Mouse (Mus musculus) ES-E14 (cell line): Measurements from ENCODE around the gene Ddr1.

Experiments used
- CHD2 ChIP-seq: IDR thresholded peaks from 2 replicates; pipeline ENCODE4 v1.6.1; 2014; ENCODE audit warnings: mild to moderate bottlenecking, low read depth, low read length, inconsistent platforms
- HCFC1 ChIP-seq: IDR thresholded peaks from 2 replicates; pipeline ENCODE4 v1.6.1; 2012; ENCODE audit warnings: low read length, inconsistent platforms, borderline replicate concordance; ENCODE audit not compliant: insufficient read depth
- MAFK ChIP-seq: IDR thresholded peaks from 2 replicates; pipeline ENCODE4 v1.6.1; 2014; ENCODE audit warnings: mild to moderate bottlenecking, low read depth, low read length, inconsistent platforms; ENCODE audit not compliant: insufficient read depth
- ZC3H11A ChIP-seq: IDR thresholded peaks from 2 replicates; pipeline ENCODE4 v1.6.1; 2012; ENCODE audit warnings: low read depth, mild to moderate bottlenecking, inconsistent platforms, low read length, borderline replicate concordance

DNA sequence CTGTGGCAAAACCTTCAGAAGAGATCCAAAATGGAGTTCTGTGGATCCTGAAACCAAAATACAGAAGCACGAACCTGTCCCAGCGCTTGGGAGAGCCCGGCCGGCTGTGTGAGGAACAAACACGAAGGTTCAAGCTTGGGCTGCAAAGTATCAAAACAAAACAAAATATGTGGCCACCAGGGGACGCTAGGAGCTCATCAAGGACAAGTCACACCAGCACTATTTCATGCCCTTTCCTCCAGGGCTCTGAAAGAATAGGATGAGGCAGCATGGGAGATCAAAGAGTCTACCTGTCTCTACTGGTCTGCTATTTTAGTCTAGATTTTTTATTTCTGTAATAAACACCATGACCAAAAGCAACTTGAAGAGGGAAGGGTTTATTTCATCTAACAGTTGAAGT is 35.3 kb upstream of the Ddr1 start:
- TF ChIP-seq MAFK (no peak), HCFC1 (no peak), ZC3H11A (0 out of 2 replicates have a peak, but pooled peaks have one; percentile 21), CHD2 (no peak)
